Mouse (Mus musculus): ENCODE measurements around the gene Sumf1. TPM values are rescaled to one million over a fixed set of nuclear protein-coding genes. Genes with fewer than 3 reads are reported as not detected.

Gene Sumf1
- polyA plus RNA-seq, 1 experiment from 2014 or later: 15.4 TPM

- peak within 1 kb of the TSS; percentile 17; the same call in 1 of the 2 replicates for H3K27ac ChIP-seq (ENCODE audit: low read depth, low read length)
Observed at GRCm38 (mm10) chr6:108064918-108065526, 120.4 kb downstream of the Sumf1 start, which contains the start of gene Setmar. Gene Setmar (plus strand): TSS chr6:108065045.

DNA sequence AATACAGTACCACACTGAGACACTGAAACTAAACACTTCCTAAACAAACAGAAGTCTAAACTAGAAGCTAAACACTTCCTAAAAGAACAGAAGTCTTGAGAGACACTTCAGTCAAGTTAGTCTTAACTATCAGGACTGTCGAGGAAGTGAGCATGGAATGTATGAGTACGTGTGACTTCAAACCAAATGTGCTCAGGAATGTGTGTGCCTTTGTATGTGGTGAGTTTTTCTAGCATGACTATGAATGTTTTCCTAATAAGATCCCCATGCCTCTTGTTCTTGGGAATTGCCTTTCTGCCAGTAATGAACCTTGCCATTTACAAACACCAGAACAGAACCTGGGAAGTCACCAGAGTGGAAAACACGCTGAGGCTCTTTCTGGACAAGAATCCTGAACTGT lies 124.3 kb downstream of the Sumf1 start:
- no peaks in the 10 kb centered on the region for H3K27me3 ChIP-seq (ENCODE audit: control insufficient read depth, insufficient read depth, low read length)
- H3K9me3 ChIP-seq (ENCODE audit: control insufficient read depth, low read length): no peaks in the 10 kb centered on the region
- no peak overlapping the region for H3K4me2 ChIP-seq
- H3K36me3 ChIP-seq (ENCODE audit: control insufficient read depth, insufficient read depth, low read length): no peaks in the 10 kb centered on the region
- no peaks in the 10 kb centered on the region for H3K4me1 ChIP-seq (ENCODE audit: control insufficient read depth, insufficient read depth, low read length)
- no peak overlapping the region for H3K27ac ChIP-seq (ENCODE audit: low read depth, low read length)
- no peak for DNase-seq (ENCODE audit: low spot score, missing footprints)
- no peak overlapping the region for H3K9ac ChIP-seq (ENCODE audit: low read length)
- no peak for ATAC-seq (ENCODE audit: low FRiP score)
- no peak overlapping the region for H3K4me3 ChIP-seq (ENCODE audit: low read depth, low read length)
- WGBS: 80% methylated on average over 3 of the region's 3 CpGs

More at GRCm38 (mm10) chr6:108064918-108065526, 120.4 kb downstream of the Sumf1 start, which contains the start of gene Setmar:
- Histone ChIP-seq H3K4me3 (ENCODE audit: low read depth, low read length) (peak within 1 kb of the TSS; percentile 43), H3K36me3 (ENCODE audit: control insufficient read depth, insufficient read depth, low read length) (no peaks in the 10 kb centered on the region), H3K9ac (ENCODE audit: low read length) (peak within 1 kb of the TSS; percentile 48), H3K27me3 (ENCODE audit: control insufficient read depth, insufficient read depth, low read length) (no peaks in the 10 kb centered on the region), H3K4me2 (peak within 1 kb of the TSS; percentile 57), H3K9me3 (ENCODE audit: control insufficient read depth, low read length) (no peaks in the 10 kb centered on the region), H3K4me1 (ENCODE audit: control insufficient read depth, insufficient read depth, low read length) (no peaks in the 10 kb centered on the region)
- ATAC-seq (ENCODE audit: low FRiP score) (peak; percentile 97), DNase-seq (ENCODE audit: low spot score, missing footprints) (peak; percentile 99)
- WGBS: under 1% methylated on average over 22 of the region's 24 CpGs

DNA sequence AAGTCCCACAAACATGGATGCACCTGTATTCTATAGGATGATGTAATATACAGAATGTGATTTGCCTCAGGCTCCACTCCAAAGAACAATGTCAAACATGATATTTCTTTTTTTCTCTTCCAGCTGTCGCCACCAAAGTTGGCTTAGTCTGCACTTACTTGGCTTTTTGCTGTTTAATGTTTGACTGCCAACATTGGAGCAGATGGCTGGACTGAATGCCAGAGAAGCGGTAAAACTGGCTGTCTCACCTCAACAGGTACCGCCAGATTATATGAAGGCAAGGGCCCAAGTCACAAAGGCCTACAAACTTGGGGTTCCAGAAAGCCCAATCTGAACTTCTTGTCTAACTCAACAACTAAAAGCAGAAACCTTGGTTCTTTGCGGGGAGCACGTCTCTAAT lies 127.3 kb downstream of the Sumf1 start:
- no peak for DNase-seq (ENCODE audit: low spot score, missing footprints)
- Histone ChIP-seq H3K9ac (ENCODE audit: low read length) (no peak overlapping the region), H3K4me3 (ENCODE audit: low read depth, low read length) (no peak overlapping the region), H3K27me3 (ENCODE audit: control insufficient read depth, insufficient read depth, low read length) (no peaks in the 10 kb centered on the region), H3K4me2 (no peak overlapping the region), H3K9me3 (ENCODE audit: control insufficient read depth, low read length) (no peaks in the 10 kb centered on the region), H3K36me3 (ENCODE audit: control insufficient read depth, insufficient read depth, low read length) (no peaks in the 10 kb centered on the region), H3K27ac (ENCODE audit: low read depth, low read length) (no peak overlapping the region), H3K4me1 (ENCODE audit: control insufficient read depth, insufficient read depth, low read length) (no peaks in the 10 kb centered on the region)
- WGBS: 89% methylated on average over 5 of the region's 5 CpGs
- ATAC-seq (ENCODE audit: low FRiP score): no peak

GRCm38 (mm10) chr6:108057353-108057752 lies 128.0 kb downstream of the Sumf1 start:
- no peak overlapping the region for H3K27ac ChIP-seq (ENCODE audit: low read depth, low read length)
- no peaks in the 10 kb centered on the region for H3K9me3 ChIP-seq (ENCODE audit: control insufficient read depth, low read length)
- H3K4me1 ChIP-seq (ENCODE audit: control insufficient read depth, insufficient read depth, low read length): no peaks in the 10 kb centered on the region
- no peak overlapping the region for H3K9ac ChIP-seq (ENCODE audit: low read length)
- H3K4me2 ChIP-seq: no peak overlapping the region
- WGBS: 68% methylated on average over 4 of the region's 4 CpGs
- DNase-seq (ENCODE audit: low spot score, missing footprints) (no peak), ATAC-seq (ENCODE audit: low FRiP score) (no peak)
- no peak overlapping the region for H3K4me3 ChIP-seq (ENCODE audit: low read depth, low read length)
- H3K36me3 ChIP-seq (ENCODE audit: control insufficient read depth, insufficient read depth, low read length): no peaks in the 10 kb centered on the region
- H3K27me3 ChIP-seq (ENCODE audit: control insufficient read depth, insufficient read depth, low read length): no peaks in the 10 kb centered on the region

Other genes starting within 250 kb of the Sumf1 start
- gene Setmar, start 120.5 kb downstream of the Sumf1 start, polyA plus RNA-seq (2014; fragmentation: Nextera tagmentation; extraction: Ambion mirVana): 9.1 and 9.8 TPM in 2 replicates
- 5.2 and 5.4 TPM in 2 replicates for gene Itpr1, start 27.5 kb upstream of the Sumf1 start, polyA plus RNA-seq (2014; fragmentation: Nextera tagmentation; extraction: Ambion mirVana)